Mouse (Mus musculus): ENCODE data around the gene Pspc1. TPM values are rescaled to one million over a fixed set of nuclear protein-coding genes. Genes with fewer than 3 reads are reported as not detected.
"Not testable (repeated sequence)": the region's sequence is repeated elsewhere in the genome, so short reads cannot be mapped to it uniquely, and the experiment has no call there.

Pspc1 gene
- total RNA-seq, 1 experiment: 36.3 TPM

DNA sequence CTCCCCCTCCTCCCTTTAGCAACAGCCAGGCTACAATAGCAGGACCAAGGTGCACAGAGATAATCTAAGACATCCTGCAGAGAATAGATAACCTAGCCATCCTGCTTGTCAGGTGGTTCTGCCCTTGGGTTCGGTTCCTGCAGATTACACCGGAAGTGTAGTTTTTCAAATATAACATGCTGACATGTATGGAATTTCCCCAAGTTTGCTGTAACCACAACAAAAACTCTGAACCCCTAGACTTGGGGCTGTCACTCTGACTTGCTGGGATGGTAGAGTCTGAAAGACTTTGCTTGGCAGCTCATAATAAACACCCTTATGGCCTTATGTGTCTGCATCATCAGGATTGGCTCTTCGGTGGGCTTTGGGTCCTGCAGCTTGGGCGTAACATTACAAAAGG is 38.4 kb upstream of the Pspc1 start:
- in situ Hi-C loops (cut with MboI; ENCODE audit: low sequenced_read_pairs in 2 of 2, unreplicated experiment in 2 of 2): no loop called here
- Histone ChIP-seq H3K27ac (ENCODE audit: insufficient read depth, low read depth, low read length, poor library complexity, severe bottlenecking) (no peak overlapping the region), H3K36me3 (ENCODE audit: control insufficient read depth, insufficient read depth, low read length, poor library complexity, severe bottlenecking) (no peaks in the 10 kb centered on the region), H3K4me1 (ENCODE audit: control insufficient read depth in 2 of 2, insufficient read depth in 2 of 2, low read length in 2 of 2, poor library complexity in 1 of 2) (peaks cover 4 to 10% of the 10 kb centered on the region in 2 experiments; a peak in 3 of 4 replicates), H3K9me3 (ENCODE audit: control insufficient read depth, insufficient read depth, low read depth, low read length) (no peaks in the 10 kb centered on the region), H3K4me3 (ENCODE audit: insufficient read depth in 1 of 2, low read depth in 1 of 2, low read length in 2 of 2, poor library complexity in 1 of 2, severe bottlenecking in 1 of 2) (no peak overlapping the region), H3K9ac (ENCODE audit: insufficient read depth, low read depth, low read length, poor library complexity, severe bottlenecking) (no peak overlapping the region)
- no peak for DNase-seq (ENCODE audit: low read depth, low spot score)
- no peak for TF ChIP-seq MAFK (IDR thresholded peaks at IDR 0.05; ENCODE audit: insufficient read depth, low read depth, low read length)
- no peak for TF ChIP-seq CHD2 (IDR thresholded peaks at IDR 0.05; ENCODE audit: low read depth, low read length)
- TF ChIP-seq HCFC1 (IDR thresholded peaks at IDR 0.05; ENCODE audit: borderline replicate concordance, insufficient read depth, low read length): no peak
- no peak for TF ChIP-seq ZC3H11A (IDR thresholded peaks at IDR 0.05; ENCODE audit: borderline replicate concordance, low read depth, low read length)
- TF ChIP-seq ZNF384 (IDR thresholded peaks at IDR 0.05; ENCODE audit: low read depth, low read length): no peak

DNA sequence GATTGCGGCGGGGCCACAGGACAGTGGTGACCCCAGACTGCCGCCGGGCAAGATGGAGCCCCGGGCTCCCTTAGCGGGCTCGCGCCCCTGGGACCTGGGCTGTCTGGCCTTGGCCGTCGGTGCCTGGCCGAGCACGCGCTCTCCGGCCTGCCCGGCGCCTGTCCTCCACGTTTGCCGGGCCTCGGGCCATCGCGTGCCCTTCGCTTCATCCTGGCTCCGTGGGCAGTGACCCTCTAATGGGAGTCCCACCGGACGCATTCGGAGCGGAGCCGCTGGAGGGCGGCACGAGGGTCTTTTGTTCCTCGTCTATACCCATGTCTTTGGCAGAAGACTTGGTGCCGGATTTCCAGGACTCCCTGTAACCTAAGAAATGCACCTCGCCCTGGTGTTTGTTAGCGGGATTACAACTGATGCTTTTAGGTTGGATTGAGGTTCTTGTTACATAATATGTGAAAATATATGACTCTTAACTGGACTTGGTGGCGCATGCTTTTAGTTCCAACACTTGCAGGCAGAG is 34.5 kb upstream of the Pspc1 start:
- in situ Hi-C loops (cut with MboI; ENCODE audit: low sequenced_read_pairs in 2 of 2, unreplicated experiment in 2 of 2): no loop called here
- peaks cover 4 to 10% of the 10 kb centered on the region in 2 experiments; a peak in 3 of 4 replicates for H3K4me1 ChIP-seq (ENCODE audit: control insufficient read depth in 2 of 2, insufficient read depth in 2 of 2, low read length in 2 of 2, poor library complexity in 1 of 2)
- TF ChIP-seq CHD2 (IDR thresholded peaks at IDR 0.05; ENCODE audit: low read depth, low read length) (no peak), ZNF384 (IDR thresholded peaks at IDR 0.05; ENCODE audit: low read depth, low read length) (no peak), ZC3H11A (IDR thresholded peaks at IDR 0.05; ENCODE audit: borderline replicate concordance, low read depth, low read length) (no peak), MAFK (IDR thresholded peaks at IDR 0.05; ENCODE audit: insufficient read depth, low read depth, low read length) (no peak), HCFC1 (IDR thresholded peaks at IDR 0.05; ENCODE audit: borderline replicate concordance, insufficient read depth, low read length) (no peak)
- peak; percentile 80 for DNase-seq (ENCODE audit: low read depth, low spot score)
- H3K9me3 ChIP-seq (ENCODE audit: control insufficient read depth, insufficient read depth, low read depth, low read length): no peaks in the 10 kb centered on the region
- H3K27ac ChIP-seq (ENCODE audit: insufficient read depth, low read depth, low read length, poor library complexity, severe bottlenecking): peak overlapping the region; percentile 76
- peaks cover 3% of the 10 kb centered on the region for H3K36me3 ChIP-seq (ENCODE audit: control insufficient read depth, insufficient read depth, low read length, poor library complexity, severe bottlenecking)
- peak overlapping the region; percentile 97 for H3K9ac ChIP-seq (ENCODE audit: insufficient read depth, low read depth, low read length, poor library complexity, severe bottlenecking)
- H3K4me3 ChIP-seq (ENCODE audit: insufficient read depth in 1 of 2, low read depth in 1 of 2, low read length in 2 of 2, poor library complexity in 1 of 2, severe bottlenecking in 1 of 2): peak overlapping the region; percentile 80 to 85

DNA sequence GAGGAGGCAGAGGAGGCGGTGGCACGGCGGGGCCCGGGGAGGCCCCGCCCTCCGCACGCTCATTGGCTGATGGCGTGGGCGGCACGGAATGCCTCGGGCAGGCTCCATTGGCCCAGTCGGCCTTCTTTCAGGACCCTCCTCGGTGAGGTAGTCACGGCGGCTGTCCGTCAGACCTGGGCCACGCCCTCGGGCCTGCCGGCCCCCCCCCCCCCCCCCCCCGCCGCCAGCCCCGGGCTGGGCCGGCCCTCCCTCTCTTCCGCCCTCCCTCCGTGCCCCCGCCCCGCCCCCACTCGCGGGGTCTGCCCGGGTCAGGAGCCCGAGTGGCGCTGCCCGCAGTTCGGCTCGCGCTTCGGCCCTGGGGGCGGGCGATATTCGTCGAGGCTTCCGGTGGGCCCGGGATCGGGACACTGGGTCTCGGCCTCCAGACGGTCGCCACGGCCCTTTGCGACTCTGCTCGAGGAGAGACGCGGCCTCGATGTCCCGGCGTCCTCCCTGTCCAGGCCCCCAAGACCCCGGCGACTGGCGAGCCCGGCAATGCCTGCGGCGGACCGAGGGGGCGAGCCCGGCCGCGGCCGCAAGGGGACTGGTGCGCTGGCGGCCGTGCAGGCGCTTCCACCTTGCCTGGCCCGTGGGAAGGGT is 33.7 kb upstream of the Pspc1 start, which contains the start of gene Zmym5:
Gene Zmym5, minus strand, starts transcription at position 16 of the 639 bp plus-strand sequence.
- DNase-seq (ENCODE audit: low read depth, low spot score); H3K4me1 ChIP-seq (ENCODE audit: control insufficient read depth in 2 of 2, insufficient read depth in 2 of 2, low read length in 2 of 2, poor library complexity in 1 of 2); H3K9me3 ChIP-seq (ENCODE audit: control insufficient read depth, insufficient read depth, low read depth, low read length); in situ Hi-C loops (cut with MboI; ENCODE audit: low sequenced_read_pairs in 2 of 2, unreplicated experiment in 2 of 2); H3K36me3 ChIP-seq (ENCODE audit: control insufficient read depth, insufficient read depth, low read length, poor library complexity, severe bottlenecking): not testable (repeated sequence)
- H3K4me3 ChIP-seq (ENCODE audit: insufficient read depth in 1 of 2, low read depth in 1 of 2, low read length in 2 of 2, poor library complexity in 1 of 2, severe bottlenecking in 1 of 2): peak within 1 kb of the TSS; percentile 85 to 96
- H3K9ac ChIP-seq (ENCODE audit: insufficient read depth, low read depth, low read length, poor library complexity, severe bottlenecking): peak within 1 kb of the TSS; percentile 97
- peak within 1 kb of the TSS; percentile 76 for H3K27ac ChIP-seq (ENCODE audit: insufficient read depth, low read depth, low read length, poor library complexity, severe bottlenecking)

DNA sequence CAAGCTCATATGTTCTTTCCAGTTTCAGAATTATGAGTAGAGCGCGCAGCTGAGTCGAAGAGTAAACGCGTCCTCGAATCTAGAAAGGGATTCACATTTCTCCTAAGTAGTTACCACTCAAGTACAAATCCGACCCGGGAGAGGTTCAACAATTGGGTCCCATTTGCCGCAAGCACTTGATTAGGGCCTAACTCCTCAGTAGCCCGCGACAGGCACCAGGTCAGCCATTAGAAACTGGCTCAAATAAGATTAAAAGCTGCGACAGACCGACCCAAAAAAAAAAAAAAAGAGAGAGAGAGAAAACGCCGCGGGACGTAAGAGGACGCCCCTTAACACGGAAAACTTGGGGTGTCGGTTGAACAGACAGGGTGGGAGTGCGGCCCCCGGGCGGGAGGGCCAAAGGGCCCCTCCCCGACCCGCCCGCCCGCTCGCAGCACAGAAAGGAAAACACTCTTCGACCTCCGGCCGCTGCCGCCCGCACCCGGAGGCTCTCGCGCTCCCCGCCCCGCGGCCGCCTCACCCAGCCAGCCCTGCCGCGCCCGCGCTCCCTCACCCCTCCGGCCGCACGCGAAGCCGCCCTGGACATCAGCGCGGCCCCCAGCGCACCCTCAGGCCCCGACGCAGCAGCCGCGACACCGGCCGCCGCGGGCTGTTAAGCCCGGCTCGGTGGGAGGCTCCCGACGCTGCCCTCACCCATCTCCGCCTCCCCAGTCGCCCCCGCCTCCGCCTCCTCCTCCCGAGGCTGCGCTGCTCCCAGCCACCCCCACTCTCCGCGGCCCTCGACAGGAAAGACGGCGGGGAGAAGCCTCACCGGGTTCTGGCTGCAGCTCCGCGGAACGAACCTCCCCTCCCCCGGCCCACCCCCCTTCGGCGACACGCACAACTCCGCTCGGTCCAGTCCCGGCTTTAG is 32.9 kb upstream of the Pspc1 start:
- Histone ChIP-seq H3K9ac (ENCODE audit: insufficient read depth, low read depth, low read length, poor library complexity, severe bottlenecking) (peak overlapping the region; percentile 97), H3K27ac (ENCODE audit: insufficient read depth, low read depth, low read length, poor library complexity, severe bottlenecking) (peak overlapping the region; percentile 58; the same call in 1 of the 2 replicates), H3K4me3 (ENCODE audit: insufficient read depth in 1 of 2, low read depth in 1 of 2, low read length in 2 of 2, poor library complexity in 1 of 2, severe bottlenecking in 1 of 2) (peak overlapping the region; percentile 84 to 96)
- in situ Hi-C loops (cut with MboI; ENCODE audit: low sequenced_read_pairs in 2 of 2, unreplicated experiment in 2 of 2); H3K36me3 ChIP-seq (ENCODE audit: control insufficient read depth, insufficient read depth, low read length, poor library complexity, severe bottlenecking); DNase-seq (ENCODE audit: low read depth, low spot score); H3K4me1 ChIP-seq (ENCODE audit: control insufficient read depth in 2 of 2, insufficient read depth in 2 of 2, low read length in 2 of 2, poor library complexity in 1 of 2); H3K9me3 ChIP-seq (ENCODE audit: control insufficient read depth, insufficient read depth, low read depth, low read length): not testable (repeated sequence)
- peak; percentile 69 for TF ChIP-seq ZNF384 (IDR thresholded peaks at IDR 0.05; ENCODE audit: low read depth, low read length)
